In the genomic region with DNA sequence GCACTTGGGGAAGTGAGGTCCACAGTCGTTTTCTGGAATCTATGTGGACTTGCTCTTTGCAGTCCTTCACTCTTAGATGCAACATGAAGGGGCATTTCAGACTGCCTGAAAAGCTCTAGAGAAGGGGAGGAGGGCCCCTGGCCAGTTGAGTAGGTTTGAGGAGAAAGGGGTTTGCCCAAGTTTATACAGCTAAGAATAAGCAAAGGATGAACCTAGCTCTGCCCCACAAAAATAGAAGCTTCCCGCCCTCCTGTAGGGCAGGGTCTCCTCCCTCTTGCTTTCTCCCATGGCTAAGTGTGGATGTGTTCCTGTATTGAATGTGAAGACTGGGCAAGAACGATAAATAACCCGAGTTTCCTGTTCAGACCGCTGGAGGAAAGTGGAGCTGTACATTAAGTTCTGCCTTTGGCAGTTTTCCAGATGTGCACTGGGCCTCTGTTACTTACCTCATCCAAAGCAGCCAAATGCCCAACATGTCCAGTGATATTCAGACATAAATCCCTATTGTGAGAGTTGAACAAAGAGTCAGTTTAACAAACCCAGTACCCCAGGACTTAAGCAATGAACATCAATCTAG, we compare ENCODE assay signal across 8 mouse cellular contexts. TPM values are rescaled to one million over a fixed set of nuclear protein-coding genes. Genes with fewer than 3 reads are reported as not detected.
A peak's percentile ranks its signal among the peaks of the same experiment; 100 is the strongest.
DNase-seq lines count a peak whose midpoint lies in the region; ATAC-seq and TF ChIP-seq lines count a peak whose summit lies in the region.

No protein-coding gene starts in this region.

- H3K9ac ChIP-seq in kidney, embryonic 15.5 days: peak overlapping the region; percentile 63
- H3K9ac ChIP-seq in midbrain, embryonic 15.5 days: peak overlapping the region; percentile 60; the same call in 1 of the 2 replicates

- peaks cover 11% of the 10 kb centered on the region for H3K27me3 ChIP-seq in spleen, adult 2 months (ENCODE audit: control insufficient read depth, insufficient read depth, low read length)
- H3K27me3 ChIP-seq in kidney, embryonic 15.5 days: peaks cover 4% of the 10 kb centered on the region; the same call in 1 of the 2 replicates
- H3K27me3 ChIP-seq in midbrain, embryonic 15.5 days (replicated peaks): peaks cover 14% of the 10 kb centered on the region

- WGBS in spleen, adult 2 months: 2% methylated on average over 5 of the region's 5 CpGs
- WGBS in kidney, embryonic 15.5 days: 8% methylated on average over 5 of the region's 5 CpGs
- 10% methylated on average over 5 of the region's 5 CpGs for WGBS in midbrain, embryonic 15.5 days

- no peaks in the 10 kb centered on the region for H3K4me1 ChIP-seq in spleen, adult 2 months (ENCODE audit: control insufficient read depth, insufficient read depth, insufficient read length)
- H3K4me1 ChIP-seq in kidney, embryonic 15.5 days: peaks cover 18% of the 10 kb centered on the region
- H3K4me1 ChIP-seq in midbrain, embryonic 15.5 days: peaks cover 7% of the 10 kb centered on the region; the same call in 1 of the 2 replicates

- no peak for TF ChIP-seq POLR2A in spleen, adult 2 months (IDR thresholded peaks at IDR 0.05; ENCODE audit: low read depth, low read length)

- peak overlapping the region; percentile 57; the same call in 1 of the 2 replicates for H3K4me3 ChIP-seq in spleen, adult 2 months (ENCODE audit: extremely low read depth, insufficient read depth, insufficient read length)
- peak overlapping the region; percentile 74 for H3K4me3 ChIP-seq in kidney, embryonic 15.5 days (replicated peaks)
- peak overlapping the region; percentile 68 for H3K4me3 ChIP-seq in midbrain, embryonic 15.5 days

- H3K36me3 ChIP-seq in spleen, adult 2 months (ENCODE audit: control insufficient read depth, insufficient read depth, low read length): no peaks in the 10 kb centered on the region
- no peaks in the 10 kb centered on the region for H3K36me3 ChIP-seq in kidney, embryonic 15.5 days
- H3K36me3 ChIP-seq in midbrain, embryonic 15.5 days (replicated peaks): no peaks in the 10 kb centered on the region

- H3K27ac ChIP-seq in spleen, adult 2 months (ENCODE audit: insufficient read depth, low read length): no peak overlapping the region
- H3K27ac ChIP-seq in kidney, embryonic 15.5 days: peak overlapping the region; percentile 85
- H3K27ac ChIP-seq in midbrain, embryonic 15.5 days: peak overlapping the region; percentile 69

- DNase-seq in spleen, adult 2 months (ENCODE audit: low read depth in 1 of 2, low spot score in 2 of 2): no peak
- no peak for DNase-seq in spleen, postnatal 10 days (ENCODE audit: low spot score in 2 of 2)
- peak; percentile 81 for DNase-seq in gonadal fat pad, adult 2 months (ENCODE audit: low read depth)
- no peak for DNase-seq in Muller cell, postnatal 12 days (ENCODE audit: inconsistent ontology term)
- no peak for DNase-seq in layer of hippocampus, adult 9-11 months
- DNase-seq in layer of hippocampus, postnatal 36 days: no peak

- peak overlapping the region; percentile 92 for H3K4me2 ChIP-seq in kidney, embryonic 15.5 days
- peak overlapping the region; percentile 78 for H3K4me2 ChIP-seq in midbrain, embryonic 15.5 days

- H3K9me3 ChIP-seq in kidney, embryonic 15.5 days (replicated peaks): no peaks in the 10 kb centered on the region
- no peaks in the 10 kb centered on the region for H3K9me3 ChIP-seq in midbrain, embryonic 15.5 days

- TF ChIP-seq CTCF in spleen, adult 2 months (IDR thresholded peaks at IDR 0.05; ENCODE audit: extremely low read depth, insufficient read depth, insufficient read length, insufficient replicate concordance): no peak

- ATAC-seq in kidney, embryonic 15.5 days (replicated peaks; ENCODE audit: low FRiP score): peak; percentile 57
- peak; percentile 19 for ATAC-seq in midbrain, embryonic 15.5 days (replicated peaks)

RNA-seq across cellular contexts. Expression of gene P3h2, which starts 0.5 kb away (rescaled TPM):
- polyA plus RNA-seq in spleen, adult 2 months (2012; rRNA removed): 6.1 and 8.7 TPM in 2 replicates
- polyA plus RNA-seq in gonadal fat pad, adult 2 months (2012; rRNA removed): 1.9 and 4.3 TPM in 2 replicates
- polyA plus RNA-seq in kidney, embryonic 15.5 days (2015; fragmentation: Nextera tagmentation; extraction: Ambion mirVana): 7.5 and 8.7 TPM in 2 replicates
- 0.56 and 1.2 TPM in 2 replicates for polyA plus RNA-seq in midbrain, embryonic 15.5 days (2015; fragmentation: Nextera tagmentation; extraction: Ambion mirVana)
- total RNA-seq in layer of hippocampus, postnatal 36 days (2021): 1 to 10 TPM; 4.1 to 4.4 TPM
